Mouse (Mus musculus): ENCODE measurements around the gene Acox3. TPM values are rescaled to one million over a fixed set of nuclear protein-coding genes. Genes with fewer than 3 reads are reported as not detected.
A peak's percentile ranks its signal among the peaks of the same experiment; 100 is the strongest.

Acox3 gene
- total RNA-seq, 2 experiments from 2014 or later, result 24.2 to 26.1 TPM

GRCm38 (mm10) chr5:35607784-35608183 lies 24.9 kb downstream of the Acox3 start:
- intact Hi-C loops (cut with DNase I), result no loop called here
- DNase-seq, result peak; percentile 48

- intact Hi-C loops (cut with DNase I), result no loop called here
- DNase-seq, result no peak
Observed at GRCm38 (mm10) chr5:35608559-35608958, 25.7 kb downstream of the Acox3 start.

GRCm38 (mm10) chr5:35609381-35609780 lies 26.5 kb downstream of the Acox3 start:
- peak; percentile 42 for DNase-seq
- intact Hi-C loops (cut with DNase I), result no loop called here

GRCm38 (mm10) chr5:35609971-35610370 lies 27.1 kb downstream of the Acox3 start:
- DNase-seq, result no peak
- intact Hi-C loops (cut with DNase I), result no loop called here

- intact Hi-C loops (cut with DNase I), result no loop called here
- no peak for DNase-seq
Observed at GRCm38 (mm10) chr5:35610381-35610780, 27.5 kb downstream of the Acox3 start.

GRCm38 (mm10) chr5:35611170-35611569 lies 28.3 kb downstream of the Acox3 start:
- peak; percentile 36 for DNase-seq
- intact Hi-C loops (cut with DNase I), result no loop called here

GRCm38 (mm10) chr5:35611900-35612299 lies 29.1 kb downstream of the Acox3 start:
- intact Hi-C loops (cut with DNase I), result no loop called here
- peak; percentile 75 for DNase-seq

GRCm38 (mm10) chr5:35612722-35613121 lies 29.9 kb downstream of the Acox3 start:
- no peak for DNase-seq
- intact Hi-C loops (cut with DNase I), result no loop called here

GRCm38 (mm10) chr5:35616943-35617342 lies 34.1 kb downstream of the Acox3 start:
- DNase-seq, result no peak
- intact Hi-C loops (cut with DNase I), result no loop called here

- intact Hi-C loops (cut with DNase I), result no loop called here
- DNase-seq, result no peak
Observed at GRCm38 (mm10) chr5:35621114-35621513, 38.3 kb downstream of the Acox3 start.

GRCm38 (mm10) chr5:35623831-35624230 lies 41.0 kb downstream of the Acox3 start:
- DNase-seq, result no peak
- intact Hi-C loops (cut with DNase I), result no loop called here

- DNase-seq, result no peak
- intact Hi-C loops (cut with DNase I), result no loop called here
Observed at GRCm38 (mm10) chr5:35624751-35625239, 42.0 kb downstream of the Acox3 start.

- DNase-seq, result no peak
- intact Hi-C loops (cut with DNase I), result no loop called here
Observed at GRCm38 (mm10) chr5:35626408-35626807, 43.6 kb downstream of the Acox3 start.

GRCm38 (mm10) chr5:35627307-35627840 lies 44.5 kb downstream of the Acox3 start:
- DNase-seq, result no peak
- intact Hi-C loops (cut with DNase I), result no loop called here

- DNase-seq, result peak; percentile 80
- intact Hi-C loops (cut with DNase I), result no loop called here
Observed at GRCm38 (mm10) chr5:35628685-35629084, 45.8 kb downstream of the Acox3 start.

- DNase-seq, result no peak
Observed at GRCm38 (mm10) chr5:35629333-35629732, 46.5 kb downstream of the Acox3 start.

GRCm38 (mm10) chr5:35630706-35631105 lies 47.9 kb downstream of the Acox3 start:
- no peak for DNase-seq
- intact Hi-C loops (cut with DNase I), result no loop called here

More at GRCm38 (mm10) chr5:35629333-35629732, 46.5 kb downstream of the Acox3 start:
- intact Hi-C loops (cut with DNase I), result no loop called here

- intact Hi-C loops (cut with DNase I), result no loop called here
- no peak for DNase-seq
Observed at GRCm38 (mm10) chr5:35631224-35631623, 48.4 kb downstream of the Acox3 start.

GRCm38 (mm10) chr5:35631755-35632154 lies 48.9 kb downstream of the Acox3 start:
- DNase-seq, result no peak
- intact Hi-C loops (cut with DNase I), result no loop called here

GRCm38 (mm10) chr5:35632841-35633240 lies 50.0 kb downstream of the Acox3 start:
- intact Hi-C loops (cut with DNase I), result no loop called here
- no peak for DNase-seq

- no peak for DNase-seq
- intact Hi-C loops (cut with DNase I), result no loop called here
Observed at GRCm38 (mm10) chr5:35636016-35636415, 53.2 kb downstream of the Acox3 start.

GRCm38 (mm10) chr5:35641961-35642584 lies 59.2 kb downstream of the Acox3 start:
- no peak for DNase-seq
- intact Hi-C loops (cut with DNase I), result no loop called here
